Mouse (Mus musculus) small intestine, adult 2 months (tissue): Measurements from ENCODE around the gene Tlk1. TPM values are rescaled to one million over a fixed set of nuclear protein-coding genes. Genes with fewer than 3 reads are reported as not detected.

Experiments used
- H3K27ac ChIP-seq: fragments of 200-500 bp; 2 replicates; pipeline ENCODE4 v1.5.1; 2012; ENCODE audit warnings: low read depth, low read length, control low read depth, inconsistent platforms; ENCODE audit not compliant: insufficient read depth
- H3K27me3 ChIP-seq: fragments of 200-500 bp; 2 replicates; pipeline ENCODE4 v1.6.1; 2012; ENCODE audit warnings: mild to moderate bottlenecking, moderate library complexity, low read length, inconsistent platforms; ENCODE audit not compliant: control insufficient read depth, insufficient read depth
- H3K36me3 ChIP-seq: fragments of 200-500 bp; 2 replicates; pipeline ENCODE4 v1.6.1; 2012; ENCODE audit warnings: mild to moderate bottlenecking, low read length, control low read depth, inconsistent platforms; ENCODE audit not compliant: control insufficient read depth, insufficient read depth
- H3K4me1 ChIP-seq: fragments of 200-500 bp; 2 replicates; pipeline ENCODE4 v1.6.1; 2012; ENCODE audit warnings: low read length, inconsistent platforms, mixed read lengths; ENCODE audit not compliant: control insufficient read depth, insufficient read depth, insufficient read length
- H3K4me3 ChIP-seq: fragments of 200-500 bp; 2 replicates; pipeline ENCODE4 v1.5.1; 2012; ENCODE audit warnings: low read depth, mild to moderate bottlenecking, control low read depth, inconsistent platforms, low read length, moderate library complexity
- CTCF ChIP-seq: fragments of 200-500 bp; IDR thresholded peaks from 2 replicates; pipeline ENCODE4 v1.5.1; 2012; ENCODE audit warnings: low read depth, mild to moderate bottlenecking, control low read depth, inconsistent platforms, low read length, moderate library complexity, mixed read lengths; ENCODE audit not compliant: insufficient replicate concordance, insufficient read length; ENCODE audit errors: extremely low read depth
- POLR2A ChIP-seq: fragments of 200-500 bp; IDR thresholded peaks from 2 replicates; pipeline ENCODE4 v1.6.1; 2012; ENCODE audit warnings: low read depth, mild to moderate bottlenecking, control low read depth, inconsistent platforms, low read length, moderate library complexity
- WGBS: fragments of 180-500 bp; shearing (Covaris S2); methylation state at CpG from one replicate; pipeline ENCODE4 v1.1.7; 2018; 5-methylcytosine and 5-hydroxymethylcytosine counted together
- polyA plus RNA-seq: library from polyadenylated mRNA; depleted of rRNA; stranded (reverse); fragments of >200 nt; gene quantifications from 2 replicates; pipeline ENCODE4 v1.2.3, GENCODE M21; 2012; rRNA removed

Gene Tlk1
- 2.3 and 6.5 TPM in 2 replicates for polyA plus RNA-seq

DNA sequence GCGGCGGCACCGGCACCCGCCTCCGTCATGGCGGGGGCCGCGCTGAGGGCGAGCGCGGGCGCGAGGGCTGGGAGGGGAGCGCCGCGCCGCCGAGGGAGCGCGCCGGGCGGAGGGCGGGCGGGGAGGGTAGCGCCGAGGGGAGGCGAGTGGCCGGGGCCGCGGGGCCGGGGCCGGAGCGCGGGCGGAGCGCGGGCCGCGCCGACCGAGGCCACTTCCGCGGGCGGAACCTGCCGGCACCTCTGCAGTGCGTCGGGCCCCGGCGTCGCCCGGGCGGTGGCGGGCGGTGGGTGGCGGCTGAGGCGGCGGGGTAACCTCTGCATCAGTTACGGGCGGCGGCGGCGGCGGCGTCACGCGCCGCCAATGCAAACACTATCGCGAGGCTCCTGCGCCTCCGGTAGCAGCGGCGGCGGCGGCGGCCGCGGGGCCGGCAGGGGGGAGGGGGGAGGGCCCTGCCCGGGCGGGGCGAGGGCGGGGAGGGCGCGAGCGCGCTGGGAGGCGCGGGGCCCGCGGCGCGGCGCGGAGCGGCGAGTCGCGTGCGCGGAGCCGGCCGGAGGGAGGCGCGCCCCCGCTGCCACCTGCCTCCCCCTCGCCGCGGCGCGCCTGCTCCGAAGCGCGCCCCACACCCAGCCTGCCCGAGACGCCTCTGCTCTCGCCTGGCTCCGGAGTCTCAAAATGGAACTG lies at the start of gene Tlk1:
Gene Tlk1 (minus strand): TSS at position 358 of the 681 bp plus-strand sequence.
- 1% methylated on average over 83 of the region's 118 CpGs for WGBS
- Histone ChIP-seq H3K27me3 (no peaks in the 10 kb centered on the region), H3K4me1 (peaks cover 4% of the 10 kb centered on the region; the same call in 1 of the 2 replicates), H3K36me3 (no peaks in the 10 kb centered on the region), H3K27ac (peak within 1 kb of the TSS; percentile 98), H3K4me3 (peak within 1 kb of the TSS; percentile 92)
- TF ChIP-seq CTCF (no peak), POLR2A (no peak; the same call in 1 of the 2 replicates)

DNA sequence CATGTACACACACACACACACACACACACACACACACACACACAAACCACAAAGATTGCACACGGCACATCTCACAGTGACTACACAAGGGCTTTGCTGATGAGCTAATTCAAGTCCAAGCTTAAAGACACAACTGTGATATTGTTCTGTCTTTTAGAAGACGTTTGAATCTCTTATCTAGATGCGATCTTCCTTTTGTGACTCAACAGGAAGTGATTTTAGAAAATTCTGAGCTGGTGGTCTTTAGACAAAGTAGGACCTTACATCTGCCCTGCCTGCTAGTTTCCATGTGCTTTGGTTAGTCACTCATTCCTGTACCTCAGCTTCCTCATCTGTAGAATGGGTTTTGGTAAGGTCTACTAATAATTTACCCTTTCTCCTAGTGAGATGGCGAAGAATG lies 49.6 kb upstream of the Tlk1 start:
- H3K36me3 ChIP-seq: no peaks in the 10 kb centered on the region
- H3K27me3 ChIP-seq: no peaks in the 10 kb centered on the region
- no peaks in the 10 kb centered on the region for H3K4me1 ChIP-seq
- H3K27ac ChIP-seq: no peak overlapping the region
- TF ChIP-seq POLR2A: no peak
- TF ChIP-seq CTCF: no peak
- no peak overlapping the region for H3K4me3 ChIP-seq
- WGBS: 68% methylated on average over 4 of the region's 4 CpGs

DNA sequence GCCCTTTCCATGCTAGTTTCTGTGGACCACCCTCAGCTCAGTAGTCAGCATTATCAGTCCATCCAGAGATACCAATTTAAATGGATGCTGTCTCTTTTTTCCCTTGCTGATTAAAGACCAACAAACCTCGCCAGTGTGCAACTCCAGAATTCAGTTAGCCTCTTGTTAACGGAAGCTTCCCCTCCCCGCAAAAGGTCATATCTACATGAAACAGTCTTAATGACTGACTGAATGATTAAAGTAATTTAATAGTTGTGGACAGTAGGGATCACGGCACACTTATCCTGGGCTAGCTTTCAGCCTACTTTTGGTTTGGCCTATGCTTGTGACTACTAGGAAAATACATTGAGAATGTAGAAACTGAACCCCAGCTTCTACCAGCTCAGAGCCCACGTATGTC lies 47.6 kb upstream of the Tlk1 start:
- no peaks in the 10 kb centered on the region for H3K4me1 ChIP-seq
- no peaks in the 10 kb centered on the region for H3K36me3 ChIP-seq
- H3K27ac ChIP-seq: no peak overlapping the region
- WGBS: 81% methylated on average over 5 of the region's 5 CpGs
- no peak for TF ChIP-seq CTCF
- TF ChIP-seq POLR2A: no peak
- no peaks in the 10 kb centered on the region for H3K27me3 ChIP-seq
- no peak overlapping the region for H3K4me3 ChIP-seq

DNA sequence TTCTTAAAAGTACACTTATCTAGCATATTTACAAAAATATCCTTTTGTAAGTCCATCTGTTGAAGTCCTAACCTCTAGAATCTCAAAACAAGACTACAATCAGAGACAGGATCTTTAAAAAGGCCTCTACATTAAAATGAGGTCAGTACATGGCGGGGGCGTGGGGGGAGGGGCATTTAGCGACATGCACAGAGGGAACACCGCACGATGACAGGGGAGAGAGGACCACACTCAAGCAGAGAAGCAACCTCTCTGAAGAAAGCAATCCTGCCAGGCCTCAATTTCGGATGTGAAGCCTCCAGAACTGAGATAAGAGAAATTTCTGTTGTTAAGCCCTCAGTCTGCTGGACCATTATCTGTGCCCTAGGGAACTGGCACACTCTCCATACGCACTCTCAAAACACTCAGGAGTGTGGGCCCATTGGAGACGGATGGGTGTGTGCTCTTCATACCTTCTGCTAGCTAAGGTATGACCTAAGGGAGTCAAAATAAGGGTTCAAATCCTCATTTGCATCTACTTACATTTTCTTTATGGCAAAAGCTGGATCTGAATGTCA lies 46.0 kb upstream of the Tlk1 start:
- no peak overlapping the region for H3K4me3 ChIP-seq
- H3K4me1 ChIP-seq: no peaks in the 10 kb centered on the region
- no peak for TF ChIP-seq POLR2A
- TF ChIP-seq CTCF: no peak
- no peaks in the 10 kb centered on the region for H3K36me3 ChIP-seq
- H3K27ac ChIP-seq: no peak overlapping the region
- no peaks in the 10 kb centered on the region for H3K27me3 ChIP-seq
- 73% methylated on average over 8 of the region's 8 CpGs for WGBS

DNA sequence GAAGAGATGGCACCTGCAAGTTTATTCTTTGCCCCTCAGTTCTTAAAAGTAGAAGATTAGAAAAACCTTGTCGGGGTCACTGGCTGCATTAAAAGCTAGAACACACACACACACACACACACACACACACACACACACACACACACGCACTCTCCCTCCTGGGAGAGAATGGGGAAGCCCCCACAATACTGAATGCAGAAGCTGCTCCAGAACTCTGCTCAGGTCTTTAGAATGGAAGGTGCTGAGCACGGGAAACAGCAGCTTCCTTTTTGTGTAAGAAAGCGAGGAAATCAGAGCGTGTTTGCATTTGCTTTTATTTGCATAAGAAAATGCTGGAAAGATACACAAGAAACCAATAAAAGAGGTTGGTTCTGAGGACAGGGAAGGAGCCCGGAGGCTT lies 45.3 kb upstream of the Tlk1 start:
- no peak for TF ChIP-seq POLR2A
- H3K36me3 ChIP-seq: no peaks in the 10 kb centered on the region
- H3K4me3 ChIP-seq: no peak overlapping the region
- H3K27ac ChIP-seq: no peak overlapping the region
- H3K4me1 ChIP-seq: no peaks in the 10 kb centered on the region
- H3K27me3 ChIP-seq: no peaks in the 10 kb centered on the region
- WGBS: 51% methylated on average over 6 of the region's 6 CpGs

DNA sequence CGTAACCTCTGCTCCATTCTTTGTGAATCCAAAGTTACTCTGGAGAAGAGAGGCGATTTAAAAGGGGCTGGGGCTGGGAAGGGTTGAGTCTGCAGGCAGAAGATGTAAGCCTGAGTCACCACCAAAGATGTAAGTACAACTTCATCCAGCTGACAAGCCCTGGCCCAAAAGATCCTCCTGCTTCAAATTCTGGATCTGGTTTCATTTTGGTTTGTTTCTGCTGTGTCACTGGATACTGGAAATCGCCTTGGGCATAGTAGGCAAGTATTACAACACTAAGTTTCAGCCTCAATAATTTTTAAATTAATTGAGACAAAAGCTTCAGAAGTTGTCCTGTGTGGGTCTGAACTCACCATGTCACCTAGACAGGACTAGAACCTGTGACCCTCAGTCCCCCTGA lies 43.6 kb upstream of the Tlk1 start:
- H3K4me3 ChIP-seq: no peak overlapping the region
- TF ChIP-seq CTCF (no peak), POLR2A (no peak)
- no peaks in the 10 kb centered on the region for H3K36me3 ChIP-seq
- no peaks in the 10 kb centered on the region for H3K4me1 ChIP-seq
- 89% methylated on average over 3 of the region's 3 CpGs for WGBS
- H3K27me3 ChIP-seq: no peaks in the 10 kb centered on the region
- H3K27ac ChIP-seq: no peak overlapping the region

DNA sequence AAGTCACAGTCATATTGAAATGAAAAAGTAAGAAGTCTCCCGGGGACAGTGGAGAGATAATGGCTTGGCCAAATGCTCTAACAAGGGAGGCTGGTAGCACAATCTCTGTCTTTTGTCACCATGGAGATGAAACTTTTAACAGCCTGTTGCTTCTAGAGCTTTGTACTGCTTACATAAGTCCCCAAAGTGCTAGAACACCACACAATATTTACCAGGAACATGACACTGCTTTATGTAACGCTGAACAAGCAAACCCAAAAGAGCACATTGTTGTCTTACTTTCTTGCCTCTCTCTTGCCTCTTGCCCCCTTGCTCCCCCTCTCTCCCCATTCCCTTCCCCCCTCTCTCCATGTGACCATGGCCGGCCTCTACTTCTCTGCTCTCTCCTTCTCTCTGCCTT lies 41.7 kb upstream of the Tlk1 start:
- H3K36me3 ChIP-seq: no peaks in the 10 kb centered on the region
- no peak overlapping the region for H3K27ac ChIP-seq
- WGBS: 87% methylated on average over 3 of the region's 3 CpGs
- TF ChIP-seq CTCF (no peak), POLR2A (no peak)
- no peaks in the 10 kb centered on the region for H3K4me1 ChIP-seq
- H3K27me3 ChIP-seq: no peaks in the 10 kb centered on the region
- H3K4me3 ChIP-seq: no peak overlapping the region
